In the genomic region with DNA sequence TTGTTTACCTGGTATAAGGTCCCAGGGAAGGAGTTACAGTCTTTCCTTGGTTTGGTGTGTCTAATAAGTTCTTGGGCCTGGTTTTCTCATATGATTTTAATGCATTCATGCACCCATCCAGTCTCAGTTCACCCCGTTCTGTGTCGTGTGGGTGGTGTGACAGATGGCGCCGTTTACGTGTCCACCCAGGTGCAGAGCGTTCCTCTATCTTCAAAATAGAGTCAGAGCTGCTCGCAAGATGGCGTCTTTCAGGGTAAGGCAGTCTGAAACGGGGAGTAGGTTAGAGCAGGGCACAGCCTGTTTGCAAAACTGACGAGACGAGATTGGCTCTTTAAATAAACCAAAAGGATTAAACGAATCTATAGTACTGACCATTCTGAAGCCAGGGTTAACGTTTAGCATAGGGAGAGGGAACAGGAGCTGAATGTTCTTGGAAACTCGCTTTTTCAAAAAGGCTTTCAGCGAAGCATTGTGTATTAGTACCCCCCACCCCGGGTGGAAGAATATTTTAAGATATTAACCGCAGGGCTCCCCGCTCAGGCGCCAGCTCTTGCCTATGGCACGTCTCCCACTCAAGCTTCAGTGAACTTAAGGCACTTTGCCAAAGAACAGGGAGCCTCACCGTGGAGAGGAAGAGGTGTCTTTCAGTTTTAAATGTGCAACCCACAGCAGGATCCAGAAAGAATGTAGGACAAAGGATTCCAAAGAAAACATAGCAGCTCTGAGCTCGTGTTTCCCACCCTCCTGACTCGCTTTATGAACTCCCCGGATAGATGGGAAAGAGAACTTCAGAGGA, we compare ENCODE assay signal across 13 mouse cellular contexts.
DNase-seq lines count a peak whose midpoint lies in the region; ATAC-seq and TF ChIP-seq lines count a peak whose summit lies in the region.
"Had no signal": no experiment of that assay in that cellular context is flagged by ENCODE, and none has a peak within 500 bp of the region (broad histone marks: within the 10 kb centered on the region; RNA-seq: fewer than 3 reads in every experiment).

No protein-coding gene starts in this region.

- no peaks in the 10 kb centered on the region for H3K36me3 ChIP-seq in hindbrain, embryonic 16.5 days (ENCODE audit: control insufficient read depth, insufficient read depth, low read length)
- no peaks in the 10 kb centered on the region for H3K36me3 ChIP-seq in hindbrain, embryonic 14.5 days (replicated peaks; ENCODE audit: control insufficient read depth, insufficient read depth)
- H3K36me3 ChIP-seq in kidney, embryonic 15.5 days: no peaks in the 10 kb centered on the region
- H3K36me3 ChIP-seq in heart, adult 2 months (ENCODE audit: control insufficient read depth, insufficient read depth, low read length): no peaks in the 10 kb centered on the region
- H3K36me3 ChIP-seq: neural tube, embryonic 12.5 days had no signal

- H3K27me3 ChIP-seq in hindbrain, embryonic 16.5 days (replicated peaks; ENCODE audit: control insufficient read depth, insufficient read depth, low read length): no peaks in the 10 kb centered on the region
- no peaks in the 10 kb centered on the region for H3K27me3 ChIP-seq in hindbrain, embryonic 14.5 days (ENCODE audit: control insufficient read depth, insufficient read depth, low read length)
- H3K27me3 ChIP-seq in kidney, embryonic 15.5 days: no peaks in the 10 kb centered on the region
- H3K27me3 ChIP-seq in heart, adult 2 months (ENCODE audit: control insufficient read depth, insufficient read depth, low read length): no peaks in the 10 kb centered on the region
- H3K27me3 ChIP-seq: CH12.LX; neural tube, embryonic 12.5 days had no signal

- 74% methylated on average over 24 of the region's 24 CpGs for WGBS in hindbrain, embryonic 16.5 days
- WGBS in hindbrain, embryonic 14.5 days: 78% methylated on average over 24 of the region's 24 CpGs
- 79% methylated on average over 24 of the region's 24 CpGs for WGBS in kidney, embryonic 15.5 days
- 74% methylated on average over 24 of the region's 24 CpGs for WGBS in heart, adult 2 months

- no peaks in the 10 kb centered on the region for H3K4me1 ChIP-seq in hindbrain, embryonic 16.5 days (ENCODE audit: control insufficient read depth, insufficient read depth, low read depth, low read length)
- no peaks in the 10 kb centered on the region for H3K4me1 ChIP-seq in hindbrain, embryonic 14.5 days (replicated peaks; ENCODE audit: control insufficient read depth, insufficient read depth, low read length)
- no peaks in the 10 kb centered on the region for H3K4me1 ChIP-seq in kidney, embryonic 15.5 days
- H3K4me1 ChIP-seq in heart, adult 2 months (ENCODE audit: control insufficient read depth, insufficient read depth, low read length): no peaks in the 10 kb centered on the region
- H3K4me1 ChIP-seq: neural tube, embryonic 12.5 days had no signal

- H3K9me3 ChIP-seq in hindbrain, embryonic 16.5 days (ENCODE audit: control insufficient read depth, low read length): no peaks in the 10 kb centered on the region
- no peaks in the 10 kb centered on the region for H3K9me3 ChIP-seq in hindbrain, embryonic 14.5 days (ENCODE audit: control insufficient read depth, low read length)
- H3K9me3 ChIP-seq in kidney, embryonic 15.5 days (replicated peaks): no peaks in the 10 kb centered on the region
- H3K9me3 ChIP-seq: neural tube, embryonic 12.5 days had no signal

- peak; percentile 30; the same call in 1 of the 2 replicates for ATAC-seq in hindbrain, embryonic 16.5 days
- no peak for ATAC-seq in hindbrain, embryonic 14.5 days (ENCODE audit: low FRiP score)
- ATAC-seq in kidney, embryonic 15.5 days (replicated peaks; ENCODE audit: low FRiP score): 0 out of 2 replicates have a peak, but pooled peaks have one; percentile 33
- ATAC-seq: inflammation-experienced regulatory T-cells, adult 6 months had no signal

- no peak overlapping the region for H3K27ac ChIP-seq in hindbrain, embryonic 16.5 days (ENCODE audit: low read depth, low read length)
- H3K27ac ChIP-seq in hindbrain, embryonic 14.5 days: no peak overlapping the region
- peak overlapping the region; percentile 56; the same call in 1 of the 2 replicates for H3K27ac ChIP-seq in kidney, embryonic 15.5 days
- no peak overlapping the region for H3K27ac ChIP-seq in heart, adult 2 months
- H3K27ac ChIP-seq: neural tube, embryonic 12.5 days had no signal

- H3K4me2 ChIP-seq in hindbrain, embryonic 16.5 days (ENCODE audit: low read length): peak overlapping the region; percentile 21; the same call in 1 of the 2 replicates
- no peak overlapping the region for H3K4me2 ChIP-seq in hindbrain, embryonic 14.5 days (replicated peaks)
- H3K4me2 ChIP-seq in kidney, embryonic 15.5 days: no peak overlapping the region
- H3K4me2 ChIP-seq: heart, embryonic 11.5 days; neural tube, embryonic 12.5 days had no signal

- no peak for TF ChIP-seq POLR2A in heart, adult 2 months (IDR thresholded peaks at IDR 0.05; ENCODE audit: insufficient read depth, low read depth, low read length)

- no peak for TF ChIP-seq EP300 in heart, adult 2 months (IDR thresholded peaks at IDR 0.05; ENCODE audit: insufficient read depth, low read depth, low read length)

- intact Hi-C loops in heart, adult 2 months (cut with DNase I): no loop called here

- no peaks in the 10 kb centered on the region for H3K79me2 ChIP-seq in heart, adult 2 months (replicated peaks; ENCODE audit: control insufficient read depth, insufficient read depth, low read length)

- TF ChIP-seq CTCF in heart, adult 2 months (IDR thresholded peaks at IDR 0.05): no peak

- H3K9ac ChIP-seq in hindbrain, embryonic 16.5 days (ENCODE audit: low read depth, low read length): no peak overlapping the region
- no peak overlapping the region for H3K9ac ChIP-seq in hindbrain, embryonic 14.5 days
- H3K9ac ChIP-seq in kidney, embryonic 15.5 days: no peak overlapping the region
- H3K9ac ChIP-seq in heart, adult 2 months (ENCODE audit: low read depth, low read length): no peak overlapping the region
- H3K9ac ChIP-seq: neural tube, embryonic 12.5 days had no signal

- H3K4me3 ChIP-seq in hindbrain, embryonic 16.5 days (ENCODE audit: low read length): no peak overlapping the region
- no peak overlapping the region for H3K4me3 ChIP-seq in hindbrain, embryonic 14.5 days (replicated peaks; ENCODE audit: low read length)
- H3K4me3 ChIP-seq in kidney, embryonic 15.5 days (replicated peaks): no peak overlapping the region
- H3K4me3 ChIP-seq in heart, adult 2 months: no peak overlapping the region
- H3K4me3 ChIP-seq: neural tube, embryonic 12.5 days had no signal

- no peak for DNase-seq in hindbrain, embryonic 14.5 days (ENCODE audit: low spot score)
- DNase-seq in Muller cell, postnatal 12 days (ENCODE audit: inconsistent ontology term): peak; percentile 75
- peak; percentile 28 for DNase-seq in cerebellum, adult 11 months
- DNase-seq in lung, postnatal 10 days: no peak
- DNase-seq in liver: no peak
- DNase-seq in heart, adult 2 months: no peak
- DNase-seq: thymus, postnatal 4 days had no signal

Comparison
In these comparisons a context has a peak if more than half of its experiments do, and no peak if none do; other contexts are left out.
1. DNase-seq: peak in Muller cell, postnatal 12 days (single experiment) and cerebellum, adult 11 months (single experiment); none in hindbrain, embryonic 14.5 days (single experiment), lung, postnatal 10 days (single experiment), liver (single experiment) and heart, adult 2 months (0 of 2).